In the genomic region with DNA sequence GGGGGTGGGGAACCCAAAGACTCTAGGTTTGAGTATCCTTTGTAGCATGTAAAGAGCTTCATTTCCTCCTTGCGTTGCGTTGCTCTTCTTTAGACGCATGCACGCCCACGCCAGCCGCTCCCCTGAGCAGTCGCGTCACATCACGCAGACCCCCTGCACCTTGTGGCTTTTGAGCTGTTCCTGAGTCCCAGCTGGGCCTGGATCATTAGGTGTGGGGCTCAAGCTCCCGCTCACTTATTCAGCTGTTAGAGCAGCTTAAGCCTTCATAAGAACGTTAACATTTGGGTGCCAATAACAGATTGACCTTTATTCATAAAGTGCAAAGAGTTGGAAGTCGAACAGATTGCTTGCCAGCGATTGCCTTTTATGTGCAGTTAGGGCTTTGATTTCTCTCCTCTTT, we compare ENCODE assay signal across 23 mouse cellular contexts.
DNase-seq lines count a peak whose midpoint lies in the region; ATAC-seq lines count a peak whose summit lies in the region.
"Had no signal": no experiment of that assay in that cellular context is flagged by ENCODE, and none has a peak within 500 bp of the region (broad histone marks: within the 10 kb centered on the region; RNA-seq: fewer than 3 reads in every experiment).

No protein-coding gene starts in this region.

- no peak overlapping the region for H3K4me2 ChIP-seq in hindbrain, embryonic 11.5 days (replicated peaks; ENCODE audit: low read depth, low read length)
- H3K4me2 ChIP-seq in midbrain, embryonic 11.5 days: no peak overlapping the region
- no peak overlapping the region for H3K4me2 ChIP-seq in midbrain, embryonic 16.5 days (ENCODE audit: low read length)
- no peak overlapping the region for H3K4me2 ChIP-seq in midbrain, embryonic 13.5 days (replicated peaks)
- H3K4me2 ChIP-seq in kidney, embryonic 14.5 days (replicated peaks; ENCODE audit: low read depth, low read length): no peak overlapping the region
- H3K4me2 ChIP-seq: embryonic facial prominence, embryonic 12.5 days; embryonic facial prominence, embryonic 15.5 days; heart, embryonic 11.5 days; hindbrain, embryonic 14.5 days had no signal

- peak; percentile 23 for DNase-seq in hindbrain, embryonic 11.5 days (ENCODE audit: low spot score)
- DNase-seq in hindbrain, embryonic 10.5 days (ENCODE audit: low spot score): no peak
- DNase-seq in midbrain, embryonic 11.5 days (ENCODE audit: low spot score, missing footprints): peak; percentile 89
- DNase-seq: adrenal gland, adult 2 months; adrenal gland, postnatal 14 days; cerebellum, adult 18-20 months; cerebellum, adult 9-10 months; cerebellum, postnatal 14 days; forebrain, postnatal 0 days; gastrocnemius, adult 2 months; gastrocnemius, postnatal 14 days; heart, adult 11 months had no signal

- H3K4me1 ChIP-seq in hindbrain, embryonic 11.5 days (replicated peaks; ENCODE audit: control insufficient read depth, insufficient read depth, low read length): peaks cover 3% of the 10 kb centered on the region; the same call in 1 of the 2 replicates
- H3K4me1 ChIP-seq in hindbrain, embryonic 10.5 days (replicated peaks): peaks cover 28% of the 10 kb centered on the region
- H3K4me1 ChIP-seq in midbrain, embryonic 11.5 days (ENCODE audit: control insufficient read depth, insufficient read depth, low read length): peaks cover 17% of the 10 kb centered on the region
- H3K4me1 ChIP-seq in midbrain, embryonic 16.5 days (ENCODE audit: control insufficient read depth, insufficient read depth, low read length): peaks cover under 1% of the 10 kb centered on the region; the same call in 1 of the 2 replicates
- H3K4me1 ChIP-seq in midbrain, embryonic 13.5 days (replicated peaks): peaks cover 15% of the 10 kb centered on the region
- no peaks in the 10 kb centered on the region for H3K4me1 ChIP-seq in kidney, embryonic 14.5 days (ENCODE audit: control insufficient read depth, insufficient read depth, low read length)

- no peak for ATAC-seq in hindbrain, embryonic 11.5 days (ENCODE audit: low FRiP score)
- peak; percentile 60 for ATAC-seq in midbrain, embryonic 11.5 days (ENCODE audit: low FRiP score)
- ATAC-seq in midbrain, embryonic 16.5 days: no peak
- ATAC-seq in midbrain, embryonic 13.5 days: peak; percentile 50; the same call in 1 of the 2 replicates
- ATAC-seq in kidney, embryonic 14.5 days (ENCODE audit: low FRiP score, low TSS enrichment): no peak
- ATAC-seq: CD4-positive, CD25-positive, alpha-beta regulatory T cell, adult 4 months; forebrain, embryonic 14.5 days; forebrain, postnatal 0 days; hindbrain, postnatal 0 days; inflammation-experienced regulatory T-cells, adult 6 months had no signal

- no peaks in the 10 kb centered on the region for H3K9me3 ChIP-seq in hindbrain, embryonic 11.5 days (ENCODE audit: control insufficient read depth, low read length)
- no peaks in the 10 kb centered on the region for H3K9me3 ChIP-seq in hindbrain, embryonic 10.5 days
- H3K9me3 ChIP-seq in midbrain, embryonic 11.5 days (ENCODE audit: control insufficient read depth, low read length): no peaks in the 10 kb centered on the region
- no peaks in the 10 kb centered on the region; the same call in 1 of the 2 replicates for H3K9me3 ChIP-seq in midbrain, embryonic 16.5 days (replicated peaks; ENCODE audit: control insufficient read depth, low read length, poor library complexity, severe bottlenecking)
- no peaks in the 10 kb centered on the region for H3K9me3 ChIP-seq in midbrain, embryonic 13.5 days
- no peaks in the 10 kb centered on the region for H3K9me3 ChIP-seq in kidney, embryonic 14.5 days (ENCODE audit: control insufficient read depth, low read length)
- H3K9me3 ChIP-seq: embryonic facial prominence, embryonic 12.5 days; embryonic facial prominence, embryonic 15.5 days had no signal

- no peak overlapping the region for H3K27ac ChIP-seq in hindbrain, embryonic 11.5 days (ENCODE audit: low read depth, low read length)
- H3K27ac ChIP-seq in hindbrain, embryonic 10.5 days: no peak overlapping the region
- no peak overlapping the region for H3K27ac ChIP-seq in midbrain, embryonic 11.5 days (ENCODE audit: low read depth, low read length)
- no peak overlapping the region for H3K27ac ChIP-seq in midbrain, embryonic 16.5 days (ENCODE audit: low read length)
- H3K27ac ChIP-seq in midbrain, embryonic 13.5 days: no peak overlapping the region
- no peak overlapping the region for H3K27ac ChIP-seq in kidney, embryonic 14.5 days (ENCODE audit: low read depth, low read length)
- H3K27ac ChIP-seq: embryonic facial prominence, embryonic 12.5 days; embryonic facial prominence, embryonic 15.5 days; gastrocnemius, adult 2 months; hindbrain, embryonic 14.5 days; hindbrain, postnatal 0 days had no signal

- H3K27me3 ChIP-seq in hindbrain, embryonic 11.5 days (ENCODE audit: control insufficient read depth, insufficient read depth, low read length): peaks cover 83% of the 10 kb centered on the region
- H3K27me3 ChIP-seq in hindbrain, embryonic 10.5 days (ENCODE audit: insufficient read depth, poor library complexity, severe bottlenecking): peaks cover 97% of the 10 kb centered on the region
- H3K27me3 ChIP-seq in midbrain, embryonic 11.5 days (ENCODE audit: control insufficient read depth, insufficient read depth, low read length): peaks cover 89% of the 10 kb centered on the region
- peaks cover 83% of the 10 kb centered on the region for H3K27me3 ChIP-seq in midbrain, embryonic 16.5 days (ENCODE audit: control insufficient read depth, insufficient read depth, low read depth, low read length)
- H3K27me3 ChIP-seq in midbrain, embryonic 13.5 days: peaks cover 93% of the 10 kb centered on the region
- peaks cover 41% of the 10 kb centered on the region for H3K27me3 ChIP-seq in kidney, embryonic 14.5 days (ENCODE audit: control insufficient read depth, insufficient read depth, low read length)

- H3K36me3 ChIP-seq in hindbrain, embryonic 11.5 days (ENCODE audit: control insufficient read depth, insufficient read depth, low read length): no peaks in the 10 kb centered on the region
- no peaks in the 10 kb centered on the region for H3K36me3 ChIP-seq in hindbrain, embryonic 10.5 days
- no peaks in the 10 kb centered on the region for H3K36me3 ChIP-seq in midbrain, embryonic 11.5 days (ENCODE audit: control insufficient read depth, insufficient read depth, low read length)
- H3K36me3 ChIP-seq in midbrain, embryonic 16.5 days (ENCODE audit: control insufficient read depth, insufficient read depth, low read length): no peaks in the 10 kb centered on the region
- H3K36me3 ChIP-seq in midbrain, embryonic 13.5 days: no peaks in the 10 kb centered on the region
- no peaks in the 10 kb centered on the region for H3K36me3 ChIP-seq in kidney, embryonic 14.5 days (ENCODE audit: control insufficient read depth, insufficient read depth, low read length)
- H3K36me3 ChIP-seq: embryonic facial prominence, embryonic 12.5 days; embryonic facial prominence, embryonic 15.5 days had no signal

- WGBS in hindbrain, embryonic 11.5 days: 11% methylated on average over 13 of the region's 13 CpGs
- 13% methylated on average over 13 of the region's 13 CpGs for WGBS in hindbrain, embryonic 10.5 days
- WGBS in midbrain, embryonic 11.5 days: 3% methylated on average over 13 of the region's 13 CpGs
- WGBS in midbrain, embryonic 16.5 days: 7% methylated on average over 13 of the region's 13 CpGs
- 8% methylated on average over 13 of the region's 13 CpGs for WGBS in midbrain, embryonic 13.5 days
- WGBS in kidney, embryonic 14.5 days: 41% methylated on average over 13 of the region's 13 CpGs

- H3K4me3 ChIP-seq in hindbrain, embryonic 11.5 days (ENCODE audit: low read depth, low read length): no peak overlapping the region
- no peak overlapping the region for H3K4me3 ChIP-seq in hindbrain, embryonic 10.5 days
- no peak overlapping the region for H3K4me3 ChIP-seq in midbrain, embryonic 11.5 days (ENCODE audit: low read depth, low read length)
- H3K4me3 ChIP-seq in midbrain, embryonic 16.5 days (ENCODE audit: low read depth, low read length): no peak overlapping the region
- no peak overlapping the region for H3K4me3 ChIP-seq in midbrain, embryonic 13.5 days (replicated peaks)
- H3K4me3 ChIP-seq in kidney, embryonic 14.5 days (ENCODE audit: low read length): no peak overlapping the region
- H3K4me3 ChIP-seq: embryonic facial prominence, embryonic 12.5 days; embryonic facial prominence, embryonic 15.5 days; gastrocnemius, adult 2 months had no signal

- no peak overlapping the region for H3K9ac ChIP-seq in hindbrain, embryonic 11.5 days (ENCODE audit: low read depth, low read length)
- no peak overlapping the region for H3K9ac ChIP-seq in midbrain, embryonic 11.5 days (ENCODE audit: low read length)
- H3K9ac ChIP-seq in midbrain, embryonic 16.5 days (ENCODE audit: low read depth, low read length): no peak overlapping the region
- no peak overlapping the region for H3K9ac ChIP-seq in midbrain, embryonic 13.5 days (replicated peaks)
- no peak overlapping the region for H3K9ac ChIP-seq in kidney, embryonic 14.5 days (ENCODE audit: low read depth, low read length)
- H3K9ac ChIP-seq: embryonic facial prominence, embryonic 12.5 days; embryonic facial prominence, embryonic 15.5 days; forebrain, postnatal 0 days; hindbrain, embryonic 14.5 days had no signal

Comparison
In these comparisons a context has a peak if more than half of its experiments do, and no peak if none do; other contexts are left out.
1. ATAC-seq: peak in midbrain, embryonic 11.5 days (single experiment) and midbrain, embryonic 13.5 days (single experiment); none in hindbrain, embryonic 11.5 days (single experiment), midbrain, embryonic 16.5 days (single experiment) and kidney, embryonic 14.5 days (single experiment).